Mouse (Mus musculus) CD4-positive, CD25-positive, alpha-beta regulatory T cell, adult 4 months (primary cell): ENCODE data around the gene Nfkb1. TPM values are rescaled to one million over a fixed set of nuclear protein-coding genes. Genes with fewer than 3 reads are reported as not detected.

Experiments
- ATAC-seq: one replicate; pipeline ENCODE4 v1.8.0; 2017
- polyA plus RNA-seq, 2 experiments: library from polyadenylated mRNA; unstranded; fragments of 100-300 nt; shearing (Covaris generic); gene quantifications; one replicate each; pipeline ENCODE4 v1.2.1; 2017

The Nfkb1 gene
- polyA plus RNA-seq, 2 experiments from 2014 or later: 81.1 to 109 TPM

- no peak for ATAC-seq
These were observed 109.1 kb downstream of the Nfkb1 start for GRCm38 (mm10) chr3:135582246-135582645.

GRCm38 (mm10) chr3:135581606-135582117, 109.7 kb downstream of the Nfkb1 start:
- no peak for ATAC-seq

- ATAC-seq: no peak
These were observed 110.7 kb downstream of the Nfkb1 start for GRCm38 (mm10) chr3:135580439-135581275.

GRCm38 (mm10) chr3:135579179-135579578, 112.2 kb downstream of the Nfkb1 start:
- ATAC-seq: peak; percentile 82

GRCm38 (mm10) chr3:135578588-135579140, 112.7 kb downstream of the Nfkb1 start:
- ATAC-seq: peak; percentile 8

- ATAC-seq: no peak
These were observed 116.2 kb downstream of the Nfkb1 start for GRCm38 (mm10) chr3:135575126-135575525.

- no peak for ATAC-seq
These were observed 118.3 kb downstream of the Nfkb1 start for GRCm38 (mm10) chr3:135573051-135573450.

GRCm38 (mm10) chr3:135571540-135571939, 119.8 kb downstream of the Nfkb1 start:
- no peak for ATAC-seq

GRCm38 (mm10) chr3:135568633-135569032, 122.7 kb downstream of the Nfkb1 start:
- ATAC-seq: no peak

- ATAC-seq: no peak
These were observed 123.5 kb downstream of the Nfkb1 start for GRCm38 (mm10) chr3:135567888-135568287.

GRCm38 (mm10) chr3:135565306-135565705, 126.0 kb downstream of the Nfkb1 start:
- ATAC-seq: no peak

GRCm38 (mm10) chr3:135564706-135565105, 126.6 kb downstream of the Nfkb1 start:
- ATAC-seq: no peak

- ATAC-seq: no peak
These were observed 128.1 kb downstream of the Nfkb1 start for GRCm38 (mm10) chr3:135563163-135563689.

GRCm38 (mm10) chr3:135562036-135562435, 129.3 kb downstream of the Nfkb1 start:
- no peak for ATAC-seq

- no peak for ATAC-seq
These were observed 134.3 kb downstream of the Nfkb1 start for GRCm38 (mm10) chr3:135556851-135557662.

GRCm38 (mm10) chr3:135556052-135556587, 135.2 kb downstream of the Nfkb1 start:
- peak; percentile 58 for ATAC-seq

- ATAC-seq: no peak
These were observed 136.2 kb downstream of the Nfkb1 start for GRCm38 (mm10) chr3:135555192-135555591.

- ATAC-seq: no peak
These were observed 138.5 kb downstream of the Nfkb1 start for GRCm38 (mm10) chr3:135552874-135553273.

- ATAC-seq: no peak
These were observed 144.0 kb downstream of the Nfkb1 start for GRCm38 (mm10) chr3:135547298-135547697.

- ATAC-seq: no peak
These were observed 145.0 kb downstream of the Nfkb1 start for GRCm38 (mm10) chr3:135546212-135546923.
